Mouse (Mus musculus): ENCODE measurements around the gene Sptbn1. TPM values are rescaled to one million over a fixed set of nuclear protein-coding genes. Genes with fewer than 3 reads are reported as not detected.

The Sptbn1 gene
- polyA plus RNA-seq, 1 experiment from 2014 or later, result 59.4 TPM

Other genes with a start within 250 kb of the Sptbn1 start
- gene Eml6, start 242.1 kb downstream of the Sptbn1 start, polyA plus RNA-seq (2016; fragmentation: Nextera tagmentation; extraction: Ambion mirVana), result 0.55 and 0.92 TPM in 2 replicates
- gene 4930505A04Rik, start 203.7 kb upstream of the Sptbn1 start, polyA plus RNA-seq (2016; fragmentation: Nextera tagmentation; extraction: Ambion mirVana), result not detected in 2 replicates